Mouse (Mus musculus): Measurements from ENCODE around the gene Lcp1. TPM values are rescaled to one million over a fixed set of nuclear protein-coding genes. Genes with fewer than 3 reads are reported as not detected.

Gene Lcp1
- total RNA-seq, 2 experiments from 2014 or later: 12.6 to 13.8 TPM

DNA sequence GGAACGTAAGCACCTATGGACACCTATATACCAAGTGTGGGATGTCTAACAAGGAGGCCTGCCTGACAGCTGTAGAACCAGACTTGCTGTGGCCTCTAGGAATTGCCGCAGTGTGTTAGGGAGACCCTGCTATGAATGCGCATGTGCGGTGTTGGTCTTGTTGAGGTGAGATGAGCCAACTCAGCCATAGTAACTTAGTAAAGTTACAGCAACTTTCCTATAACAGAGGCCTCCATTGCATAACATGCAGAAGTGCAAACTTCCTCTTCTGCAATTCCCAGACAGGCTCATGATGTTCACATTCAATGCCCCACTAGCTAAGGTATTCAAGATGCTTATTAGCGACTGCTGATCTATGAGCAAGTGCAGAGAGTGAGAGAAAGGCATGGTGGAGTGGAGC, 64.6 kb downstream of the Lcp1 start:
- intact Hi-C loops (cut with DNase I): loop anchor here (5.0 kb wide), 2 partner anchors 63 to 447 kb away; partner anchors contain the start of genes Erich6b, Lcp1 and Lrrc63
- DNase-seq: no peak

DNA sequence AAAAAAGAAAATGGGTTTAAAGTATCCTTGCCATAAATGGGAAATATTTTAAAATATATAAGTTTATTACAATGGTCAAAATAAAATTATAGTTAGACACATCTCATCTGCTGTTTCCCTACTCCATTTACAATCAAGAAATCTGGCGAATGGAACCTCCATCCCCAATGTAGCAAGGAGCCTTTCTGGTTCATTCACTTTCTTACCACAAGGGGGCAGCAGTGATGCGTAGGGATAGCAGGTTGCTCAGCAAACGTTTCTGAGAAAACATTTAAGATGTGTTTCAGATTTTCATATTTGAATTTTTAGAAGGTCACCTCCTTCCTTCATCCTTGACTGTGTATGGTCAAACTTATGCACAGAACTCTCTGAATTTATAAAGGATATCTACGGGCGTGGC, 66.1 kb downstream of the Lcp1 start:
- intact Hi-C loops (cut with DNase I): loop anchor here (2.0 to 5.0 kb wide), 4 partner anchors 65 to 526 kb away; partner anchors contain the start of genes Erich6b, Lcp1 and Lrrc63
- peak; percentile 35 to 50 for DNase-seq

DNA sequence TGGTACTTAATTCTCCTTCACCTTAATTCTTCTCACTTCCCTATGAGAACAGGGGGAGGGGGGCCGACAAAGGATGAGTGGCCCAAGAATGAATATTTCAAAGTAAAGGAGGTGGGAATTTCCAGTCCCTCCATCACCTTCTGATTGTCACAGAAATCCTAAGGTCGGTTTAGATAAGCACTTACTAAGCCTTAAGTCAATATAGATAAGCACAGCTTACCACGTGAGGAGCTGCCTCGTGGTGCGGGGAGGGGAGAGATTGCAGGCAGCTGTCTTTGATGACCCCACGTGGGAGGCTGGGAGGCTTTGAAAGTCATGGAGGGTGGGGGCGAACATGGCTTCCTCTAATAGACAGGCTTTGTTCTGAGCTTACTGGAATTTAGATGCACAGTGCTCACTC, 66.8 kb downstream of the Lcp1 start:
- no peak for DNase-seq
- intact Hi-C loops (cut with DNase I): loop anchor here (2.0 to 5.0 kb wide), 4 partner anchors 65 to 525 kb away; partner anchors contain the start of genes Erich6b, Lcp1 and Lrrc63

DNA sequence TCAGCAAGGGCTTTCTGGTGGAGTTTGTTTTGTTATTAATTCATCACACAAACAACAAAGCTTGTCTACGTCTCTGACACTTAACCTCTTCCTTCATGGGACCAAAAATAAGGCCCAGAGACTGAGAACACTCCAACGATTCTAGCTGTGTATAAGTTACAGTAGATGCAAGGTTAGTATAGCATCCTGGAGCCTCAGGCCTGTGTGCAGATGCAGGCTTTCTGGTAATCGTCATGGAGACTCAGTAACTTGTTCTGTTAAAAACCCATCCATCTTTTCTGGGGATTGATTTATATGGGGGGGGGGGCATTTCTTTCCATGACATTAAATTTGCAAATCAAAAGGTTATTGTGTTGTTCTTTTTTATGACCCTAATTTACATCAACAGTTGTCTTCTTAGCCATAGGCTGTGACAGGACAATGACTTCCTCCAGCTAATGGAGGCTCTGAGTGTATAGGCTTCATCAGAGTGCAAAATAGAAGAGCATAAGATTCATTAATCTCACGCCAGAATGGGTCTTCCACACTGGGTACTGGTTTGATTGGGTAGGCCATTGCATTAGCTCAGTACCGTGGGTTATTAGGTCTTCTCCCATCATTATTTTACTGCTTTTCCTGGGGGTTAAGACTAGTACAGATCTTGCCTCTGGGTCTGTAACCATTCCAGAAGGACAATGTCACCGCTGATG, 74.6 kb downstream of the Lcp1 start:
- no peak for DNase-seq

DNA sequence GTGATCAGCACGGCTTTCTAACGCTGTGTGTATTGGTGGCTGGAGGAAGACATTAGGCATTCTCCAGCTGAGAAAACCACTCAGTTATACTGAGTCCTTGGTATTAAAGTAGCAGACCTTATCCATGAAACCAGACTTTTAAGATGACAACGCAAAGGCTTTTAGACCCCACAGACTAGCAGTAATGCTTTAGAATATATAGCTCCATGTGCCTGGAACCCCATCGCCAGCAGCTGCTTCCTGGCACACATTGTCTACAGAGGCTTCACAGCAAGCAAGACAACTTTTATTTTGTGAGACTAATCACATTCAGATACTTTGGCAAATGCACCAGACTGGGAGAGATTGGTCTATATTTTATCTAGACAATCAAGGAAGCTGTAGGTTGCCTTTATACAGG, 75.4 kb downstream of the Lcp1 start:
- intact Hi-C loops (cut with DNase I): no loop called here
- DNase-seq: no peak

More for the DNA sequence above, 74.6 kb downstream of the Lcp1 start:
- intact Hi-C loops (cut with DNase I): no loop called here

DNA sequence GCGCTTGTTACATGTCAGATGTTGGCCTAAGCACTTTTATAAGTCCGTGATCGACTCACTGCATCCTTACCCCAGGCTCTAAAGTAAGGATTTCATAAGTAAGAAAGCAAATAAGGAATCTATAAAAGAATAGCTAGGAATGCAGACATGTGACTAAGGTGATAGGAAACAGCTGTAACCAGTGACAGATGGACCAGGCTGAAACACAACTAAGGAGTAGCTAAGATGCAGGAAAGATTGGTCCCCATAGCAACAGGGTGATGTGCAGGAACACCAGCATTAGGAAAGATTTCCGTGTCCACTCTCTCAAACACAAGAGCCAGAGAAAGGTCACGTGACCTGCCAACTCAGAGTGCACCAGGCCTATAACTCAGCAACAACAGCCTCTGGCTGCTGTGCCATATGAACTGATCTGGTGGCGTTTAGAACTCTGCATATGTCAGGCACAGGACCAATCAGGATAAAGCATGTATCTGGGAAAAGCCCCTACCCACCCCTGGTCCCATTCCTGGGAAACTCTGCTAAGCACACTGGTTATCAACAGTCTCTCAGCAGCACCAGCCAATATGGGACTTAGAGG, 77.8 kb downstream of the Lcp1 start:
- intact Hi-C loops (cut with DNase I): no loop called here
- DNase-seq: no peak

DNA sequence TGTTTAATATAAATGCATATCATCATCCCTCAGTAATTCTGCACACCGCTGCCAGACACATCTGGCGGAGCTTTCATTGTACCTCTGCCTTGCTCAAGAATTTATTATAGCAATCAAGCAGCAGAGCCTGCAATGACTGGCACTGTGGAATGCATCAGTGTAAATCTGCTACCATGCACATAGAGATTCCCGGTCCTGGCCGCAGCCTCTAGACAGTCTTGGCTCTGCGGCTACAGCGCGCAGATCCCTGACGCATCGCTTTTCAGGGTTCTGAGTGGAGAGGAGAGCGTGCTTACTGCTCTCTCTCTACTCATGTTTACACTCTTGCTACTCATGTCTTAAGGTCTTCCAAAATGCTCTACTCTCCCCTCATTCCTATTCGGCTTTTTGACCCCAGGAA, 82.9 kb downstream of the Lcp1 start:
- intact Hi-C loops (cut with DNase I): no loop called here
- DNase-seq: no peak

DNA sequence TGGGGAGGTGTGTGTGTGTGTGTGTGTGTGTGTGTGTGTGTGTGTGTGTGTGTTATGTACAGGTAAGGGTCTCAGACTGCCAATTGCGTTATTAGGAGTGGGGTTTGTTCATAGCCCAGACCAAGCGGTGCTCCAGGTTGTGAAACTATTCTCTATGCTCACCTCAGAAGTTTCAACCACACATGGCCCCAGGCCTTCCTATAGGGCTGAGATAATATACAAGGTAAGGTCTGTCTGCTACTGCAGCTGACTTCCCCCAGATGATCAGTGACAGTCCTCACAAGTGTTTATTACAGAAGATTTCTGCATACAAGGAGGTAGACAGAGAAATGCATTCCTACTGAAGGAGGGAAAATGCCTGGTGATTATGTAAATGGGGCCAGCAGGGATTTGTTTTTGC, 87.9 kb downstream of the Lcp1 start:
- DNase-seq: no peak
- intact Hi-C loops (cut with DNase I): no loop called here

DNA sequence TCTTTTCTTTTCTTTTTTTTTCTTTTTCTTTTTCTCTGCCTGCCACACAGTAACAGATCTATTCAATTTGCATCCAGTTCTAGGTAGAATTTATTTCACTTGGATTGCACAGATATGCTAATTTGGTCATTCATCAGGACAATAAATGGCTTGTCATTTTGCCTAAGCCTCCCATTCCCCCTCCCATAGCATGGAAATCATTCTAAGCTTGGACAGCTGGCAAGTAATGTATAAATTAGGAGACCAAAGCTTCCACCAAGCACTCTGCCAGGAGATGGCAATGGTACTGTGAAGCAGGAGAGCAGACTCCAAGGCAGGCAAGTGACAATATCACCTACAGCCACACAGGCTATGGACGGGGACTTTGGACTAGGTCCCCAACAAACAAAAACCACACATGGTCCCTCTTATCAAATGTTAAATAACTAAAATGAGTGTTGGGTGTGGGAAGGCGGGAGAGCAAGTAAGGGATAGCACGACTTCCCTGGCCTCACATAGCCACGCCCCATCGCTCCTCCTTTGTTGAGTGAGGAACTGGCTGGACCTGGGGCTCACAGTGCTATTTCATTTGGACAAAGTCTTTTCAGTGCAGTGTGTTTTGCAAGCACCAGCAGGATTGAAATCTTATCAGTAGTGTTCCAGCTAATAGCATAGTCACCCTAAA, 88.5 kb downstream of the Lcp1 start:
- DNase-seq: no peak
- intact Hi-C loops (cut with DNase I): no loop called here

DNA sequence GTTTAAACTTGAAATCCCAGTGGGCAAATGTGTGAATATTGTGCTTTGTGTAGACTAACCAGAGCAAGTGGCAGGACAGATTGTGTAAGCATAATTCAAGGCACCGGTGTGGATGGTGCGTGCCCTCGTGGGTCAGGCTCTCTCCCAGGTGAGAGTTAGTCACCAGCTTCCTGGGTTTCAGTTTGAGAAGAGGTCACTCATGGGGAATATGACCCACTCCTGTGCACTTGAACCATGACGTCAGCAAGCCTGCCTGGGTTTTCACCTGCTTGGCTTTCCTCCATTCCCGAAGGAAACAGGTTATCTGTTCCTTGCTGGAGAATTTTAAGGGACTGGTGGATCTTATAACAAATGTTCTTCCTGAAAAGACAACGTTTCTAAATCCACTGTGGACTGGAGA, 91.5 kb downstream of the Lcp1 start:
- intact Hi-C loops (cut with DNase I): no loop called here
- DNase-seq: no peak

DNA sequence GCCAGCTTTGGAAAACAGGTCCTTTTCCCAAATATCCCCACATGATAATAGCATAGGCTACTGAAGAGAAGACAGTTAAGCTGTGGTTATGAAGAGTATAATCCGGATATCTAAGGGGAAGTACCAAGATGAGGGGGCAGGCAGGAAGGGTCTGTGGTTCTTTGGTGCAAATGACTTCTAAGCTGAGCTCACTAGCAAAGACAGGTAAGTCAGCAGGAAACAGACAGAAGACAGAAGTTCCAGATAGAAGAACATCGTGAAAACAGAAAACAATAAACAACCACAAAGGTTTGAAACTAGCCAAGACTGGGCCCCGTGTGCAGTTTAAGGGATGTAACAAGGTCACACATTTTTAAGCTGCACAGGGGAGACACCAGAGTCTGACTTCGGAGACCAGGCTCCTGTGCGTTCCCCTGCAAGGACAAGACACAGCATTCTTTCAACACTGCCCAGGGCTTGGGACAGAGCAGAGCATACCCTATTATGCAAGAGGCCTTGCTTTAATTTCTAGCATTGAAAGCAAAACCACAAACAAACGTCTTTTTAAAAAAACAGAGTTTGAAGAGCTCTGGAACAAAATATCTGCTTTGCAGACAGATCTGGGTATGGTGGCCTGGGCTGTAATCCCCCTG, 96.7 kb downstream of the Lcp1 start:
- no peak for DNase-seq
- intact Hi-C loops (cut with DNase I): no loop called here

DNA sequence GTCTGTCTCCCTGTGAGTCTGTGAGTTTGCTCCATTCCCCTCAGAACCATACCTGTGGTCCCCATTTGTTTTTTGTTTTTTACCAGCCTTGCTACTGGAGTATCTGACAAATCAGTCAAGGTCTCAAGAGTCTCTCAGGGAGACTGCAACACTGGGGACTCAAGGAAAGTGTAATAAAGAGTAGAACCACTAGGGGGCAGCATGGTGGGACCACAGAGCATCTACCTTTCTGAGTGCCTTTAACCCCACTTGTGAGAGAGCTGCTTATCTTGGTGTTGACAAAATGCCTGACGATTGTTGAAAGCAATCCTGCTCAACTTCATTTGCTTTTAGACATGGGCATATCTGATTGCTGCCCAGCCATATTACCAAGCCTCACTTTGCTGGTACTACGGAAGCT, 98.9 kb downstream of the Lcp1 start:
- DNase-seq: no peak
- intact Hi-C loops (cut with DNase I): no loop called here

DNA sequence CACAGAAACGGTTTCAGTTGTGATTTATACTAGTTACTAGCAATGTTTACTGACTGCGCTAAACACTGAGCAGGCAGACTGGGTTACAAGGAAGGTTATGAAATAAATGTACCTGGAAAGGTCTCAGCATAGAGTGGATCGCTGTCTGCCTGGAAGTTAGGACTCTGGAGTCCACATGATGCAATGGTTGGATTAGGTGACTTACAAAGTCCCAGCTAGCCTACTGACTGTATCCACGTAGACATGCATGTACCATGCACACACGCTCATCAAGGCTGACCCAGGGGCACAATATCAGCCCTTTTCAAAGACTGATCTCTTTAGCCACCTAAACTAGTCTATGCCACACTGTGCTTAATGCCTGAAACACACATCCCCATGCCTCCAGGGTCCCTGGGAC, 102.2 kb downstream of the Lcp1 start:
- no peak for DNase-seq
- intact Hi-C loops (cut with DNase I): no loop called here

DNA sequence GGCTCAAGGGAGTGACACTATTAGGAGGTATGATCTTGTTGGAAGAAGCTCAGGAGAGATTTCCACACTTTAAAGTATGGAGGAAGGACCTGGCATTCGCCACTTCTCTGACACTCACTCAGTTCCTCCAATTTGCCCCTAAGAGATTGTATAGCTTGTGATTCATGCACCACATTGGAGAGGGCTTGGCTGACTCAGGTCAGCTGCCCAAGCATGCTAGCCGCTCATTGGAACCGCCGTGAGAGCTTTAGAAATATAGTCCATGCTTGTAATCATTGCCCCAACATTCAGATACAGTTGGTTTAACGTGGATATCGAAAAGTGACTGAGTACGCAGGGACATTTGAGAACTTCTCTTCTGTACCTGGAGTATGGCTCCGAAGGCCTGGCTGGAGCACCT, 104.7 kb downstream of the Lcp1 start:
- DNase-seq: no peak
- intact Hi-C loops (cut with DNase I): no loop called here

DNA sequence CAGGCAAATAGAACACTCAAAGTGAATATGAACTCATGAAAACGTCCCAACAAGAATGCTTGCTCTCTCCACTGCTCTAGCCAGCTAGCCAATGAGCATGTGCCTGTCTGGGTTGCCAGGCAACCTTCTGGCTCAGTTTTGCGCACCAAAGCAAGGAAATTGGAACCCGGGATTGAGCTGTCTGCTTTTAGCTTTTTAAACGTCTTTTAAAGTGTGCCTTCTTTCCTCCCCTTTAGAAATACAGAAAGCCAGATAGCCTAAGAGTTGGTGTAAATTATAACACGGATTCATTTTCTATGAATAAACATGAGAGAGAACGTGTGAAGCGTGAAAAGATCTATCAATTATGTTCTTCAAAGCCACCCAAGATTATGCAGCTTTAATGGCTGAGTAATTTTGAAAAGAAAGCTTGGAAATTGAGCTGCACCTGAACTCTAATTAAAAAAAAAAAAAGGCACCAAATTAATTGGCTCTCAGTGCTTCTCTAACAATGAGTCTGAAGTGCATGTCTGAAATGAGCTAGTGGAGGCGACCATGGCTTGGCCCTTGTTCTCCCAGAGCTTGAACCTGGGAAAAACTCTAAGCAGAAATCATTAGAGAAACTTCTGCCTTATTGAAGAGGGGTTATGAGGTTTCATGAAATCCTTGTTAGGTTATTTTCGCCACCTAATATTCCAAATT, 105.2 kb downstream of the Lcp1 start:
- intact Hi-C loops (cut with DNase I): no loop called here
- no peak for DNase-seq

DNA sequence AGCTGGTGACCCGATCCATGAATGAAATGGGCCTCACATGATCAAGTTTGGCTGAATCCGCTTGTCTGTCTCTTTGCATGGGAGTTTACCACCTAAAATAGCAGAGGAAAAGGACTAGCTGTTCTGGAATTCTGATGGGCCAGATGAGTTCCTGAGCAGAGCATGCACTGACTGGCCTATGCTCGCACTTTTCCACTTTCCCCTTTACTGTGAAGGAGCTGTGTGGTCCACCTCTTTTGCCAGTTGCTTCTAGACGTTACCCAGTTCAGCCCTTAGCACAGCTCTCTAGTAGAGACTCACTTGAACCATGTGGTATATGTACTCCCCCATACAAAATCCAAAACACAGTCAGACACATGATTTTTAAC, 105.7 kb downstream of the Lcp1 start:
- no peak for DNase-seq
- intact Hi-C loops (cut with DNase I): no loop called here

DNA sequence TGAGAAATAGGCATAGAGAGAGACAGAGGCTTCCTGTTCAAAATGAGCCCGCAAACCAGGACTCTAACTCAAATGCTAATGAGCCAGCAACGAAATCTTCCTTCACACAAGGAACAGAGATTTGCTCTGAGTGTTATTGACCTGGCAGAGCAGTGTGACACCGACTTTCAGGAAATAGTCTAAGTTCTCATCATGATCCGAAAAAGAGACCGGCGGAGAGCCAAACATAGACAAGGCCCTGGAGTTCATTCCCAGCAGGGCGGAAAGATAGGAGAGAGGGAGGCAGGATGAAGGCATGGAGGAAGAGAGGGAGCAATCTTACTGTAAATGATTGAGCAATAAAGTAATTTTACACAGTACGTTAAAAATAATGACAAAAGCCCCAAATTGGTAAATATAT, 106.2 kb downstream of the Lcp1 start:
- DNase-seq: no peak
- intact Hi-C loops (cut with DNase I): no loop called here

DNA sequence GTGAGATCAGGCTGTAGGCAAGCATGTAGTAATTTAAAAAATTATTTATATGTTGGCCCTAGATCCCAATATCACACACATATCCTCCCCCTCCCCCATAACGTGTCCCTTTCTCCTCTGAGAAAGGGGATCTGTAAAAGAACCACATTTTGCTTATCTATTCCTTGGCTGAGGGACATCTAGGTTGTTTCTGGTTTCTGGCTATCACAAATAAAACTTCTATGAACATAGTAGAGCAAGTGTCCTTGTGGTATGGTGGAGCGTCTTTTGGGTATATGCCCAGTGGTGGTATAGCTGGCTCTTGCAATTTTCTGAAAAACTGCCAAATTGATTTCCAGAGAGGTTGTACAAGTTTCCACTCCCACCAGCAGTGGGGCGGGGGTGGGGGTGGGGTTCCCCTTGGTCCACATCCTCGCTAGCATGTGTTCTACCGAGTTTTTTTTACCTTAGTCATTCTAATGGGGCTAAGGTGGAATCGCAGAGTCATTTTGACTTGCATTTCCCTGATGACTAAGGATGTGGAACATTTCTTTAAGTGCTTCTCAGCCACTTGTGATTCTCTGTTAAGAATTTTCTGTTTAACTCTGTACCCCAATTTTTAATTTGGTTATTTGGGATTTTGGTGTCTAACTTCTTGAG, 107.3 kb downstream of the Lcp1 start:
- no peak for DNase-seq
- intact Hi-C loops (cut with DNase I): no loop called here

DNA sequence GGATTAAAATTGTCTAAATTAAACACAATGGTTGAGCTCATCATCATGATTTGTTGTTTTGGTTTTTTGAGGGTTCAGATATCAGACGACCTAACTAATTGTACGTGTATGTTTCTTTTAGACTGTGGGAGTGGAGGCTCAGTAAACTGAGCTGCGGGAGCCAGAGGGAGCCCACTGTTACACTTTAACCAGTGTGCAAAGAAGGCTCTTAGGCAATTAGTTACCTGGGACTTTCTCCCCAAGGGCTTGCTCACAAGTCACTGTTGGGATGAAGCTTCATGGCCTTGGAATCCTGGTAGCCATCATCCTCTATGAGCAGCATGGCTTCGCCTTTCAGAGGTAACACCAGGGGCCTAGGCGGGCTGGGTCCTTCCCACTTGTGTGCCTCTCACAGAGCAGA, 111.2 kb downstream of the Lcp1 start, which contains the start of gene Cpb2:
Cpb2 (plus strand) TSS at position 201 of the 400 bp plus-strand sequence.
- DNase-seq: no peak
- intact Hi-C loops (cut with DNase I): no loop called here

Data from heart, postnatal 36 days (tissue).